Mouse (Mus musculus) G1E (cell line): ENCODE results near the gene Ubap2l.

Experiments used
- CTCF ChIP-seq: IDR thresholded peaks from 2 replicates; pipeline ENCODE4 v1.5.1; 2012; ENCODE audit warnings: low read depth, low read length, inconsistent platforms, mixed read lengths
- GATA1 ChIP-seq: IDR thresholded peaks from 2 replicates; pipeline ENCODE4 v1.6.1; 2012; ENCODE audit warnings: borderline replicate concordance, low read length, inconsistent platforms, mixed read lengths
- POLR2AphosphoS5 ChIP-seq: IDR thresholded peaks from 2 replicates; pipeline ENCODE4 v1.6.1; 2012; ENCODE audit warnings: low read depth, low read length, inconsistent platforms; ENCODE audit not compliant: insufficient replicate concordance
- TAL1 ChIP-seq: conservative IDR thresholded peaks from 2 replicates; pipeline ENCODE4 v1.6.1; 2012; ENCODE audit warnings: low read depth, low read length, inconsistent platforms, mixed read lengths

DNA sequence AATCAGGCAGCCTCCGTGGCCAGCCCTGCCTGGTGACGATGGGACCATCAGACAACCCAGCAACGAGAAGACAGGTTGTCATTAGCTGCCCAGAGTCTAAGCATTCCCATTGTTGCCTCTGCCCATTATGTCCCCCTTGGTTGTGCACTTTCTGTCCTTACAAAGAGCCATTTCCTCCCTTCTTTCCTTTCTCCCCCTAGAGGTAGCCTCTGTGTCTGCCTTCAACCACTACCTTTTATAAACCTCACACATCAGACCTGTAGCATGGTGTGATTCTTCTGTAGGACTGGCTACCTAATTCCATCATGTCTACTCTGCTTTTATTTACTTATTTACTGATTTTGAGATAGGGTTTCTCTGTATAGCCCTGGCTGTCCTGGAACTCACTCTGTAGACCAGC is 65.2 kb downstream of the Ubap2l start:
- TF ChIP-seq CTCF = no peak
- no peak for TF ChIP-seq TAL1
- TF ChIP-seq GATA1 = no peak
- no peak for TF ChIP-seq POLR2AphosphoS5
